Mouse (Mus musculus) heart, embryonic 11.5 days (tissue): ENCODE data around the gene Tma7. TPM values are rescaled to one million over a fixed set of nuclear protein-coding genes. Genes with fewer than 3 reads are reported as not detected.
A peak's percentile ranks its signal among the peaks of the same experiment; 100 is the strongest.

Experiments used
- ATAC-seq: fragments of 200-750 bp; cut with Nextera tagmentation; replicated peaks from 2 replicates; pipeline ENCODE4 v1.8.0; 2017; ENCODE audit warnings: moderate library complexity; ENCODE audit not compliant: insufficient number of reproducible peaks, low FRiP score, low TSS enrichment
- H3K27ac ChIP-seq: fragments of 300-500 bp; sonication (generic); 2 replicates; pipeline ENCODE4 v1.5.1; 2014; ENCODE audit warnings: mild to moderate bottlenecking, low read depth, low read length
- H3K27me3 ChIP-seq: fragments of 300-500 bp; sonication (generic); 2 replicates; pipeline ENCODE4 v1.6.1; 2014; ENCODE audit warnings: mild to moderate bottlenecking, low read length, mixed read lengths; ENCODE audit not compliant: control insufficient read depth, insufficient read depth
- H3K36me3 ChIP-seq: fragments of 300-500 bp; sonication (generic); 2 replicates; pipeline ENCODE4 v1.6.1; 2014; ENCODE audit warnings: mild to moderate bottlenecking, low read length, moderate library complexity, mixed read lengths; ENCODE audit not compliant: control insufficient read depth, insufficient read depth
- H3K4me1 ChIP-seq: fragments of 300-500 bp; sonication (generic); 2 replicates; pipeline ENCODE4 v1.6.1; 2014; ENCODE audit warnings: low read length; ENCODE audit not compliant: control insufficient read depth, insufficient read depth
- H3K4me2 ChIP-seq: fragments of 300-500 bp; sonication (generic); 2 replicates; pipeline ENCODE4 v1.6.1; 2014; ENCODE audit warnings: mild to moderate bottlenecking, moderate library complexity
- H3K4me3 ChIP-seq: fragments of 300-500 bp; sonication (generic); 2 replicates; pipeline ENCODE4 v1.5.1; 2014; ENCODE audit warnings: low read depth, low read length
- H3K9ac ChIP-seq: fragments of 300-500 bp; sonication (generic); 2 replicates; pipeline ENCODE4 v1.6.1; 2014; ENCODE audit warnings: mild to moderate bottlenecking, low read depth, low read length, moderate library complexity
- H3K9me3 ChIP-seq: fragments of 300-500 bp; sonication (generic); replicated peaks from 2 replicates; pipeline ENCODE4 v1.6.1; 2016; ENCODE audit warnings: low read length; ENCODE audit not compliant: control insufficient read depth
- WGBS: fragments of 180-500 bp; shearing (Covaris S2); extraction: QIAGEN DNeasy Blood & Tissue Kit; methylation state at CpG from one replicate; pipeline ENCODE4 v1.1.7; 2014; ENCODE audit not compliant: insufficient replicate concordance; 5-methylcytosine and 5-hydroxymethylcytosine counted together
- polyA plus RNA-seq: library from polyadenylated mRNA; unstranded; fragments of >200 nt; fragmentation: Nextera tagmentation; extraction: Ambion mirVana; gene quantifications from 2 replicates; pipeline ENCODE4 v1.2.1, GENCODE M21; 2014

The Tma7 gene
- polyA plus RNA-seq, 1 experiment from 2014 or later: 790 TPM

- peaks cover 10% of the 10 kb centered on the region for H3K4me1 ChIP-seq
- H3K27me3 ChIP-seq: no peaks in the 10 kb centered on the region
- no peak overlapping the region for H3K27ac ChIP-seq
- no peak overlapping the region for H3K9ac ChIP-seq
- H3K9me3 ChIP-seq: no peaks in the 10 kb centered on the region
- H3K36me3 ChIP-seq: no peaks in the 10 kb centered on the region
- no peak for ATAC-seq
- WGBS: 90% methylated on average over 3 of the region's 3 CpGs
- H3K4me2 ChIP-seq: no peak overlapping the region
- H3K4me3 ChIP-seq: no peak overlapping the region
These were observed 1.9 kb downstream of the Tma7 start for GRCm38 (mm10) chr9:109080516-109080915.

- ATAC-seq: peak; percentile 96
- H3K4me2 ChIP-seq: peak within 1 kb of the TSS; percentile 94
- under 1% methylated on average over 57 of the region's 57 CpGs for WGBS
These were observed 8.5 kb downstream of the Tma7 start, which contains the start of gene Atrip for GRCm38 (mm10) chr9:109073661-109074573. Atrip (minus strand) TSS chr9:109074124.

GRCm38 (mm10) chr9:109068095-109068735 lies 14.2 kb downstream of the Tma7 start:
- no peak overlapping the region for H3K27ac ChIP-seq
- H3K9me3 ChIP-seq: no peaks in the 10 kb centered on the region
- H3K27me3 ChIP-seq: no peaks in the 10 kb centered on the region
- WGBS: 91% methylated on average over 3 of the region's 3 CpGs
- peaks cover 46% of the 10 kb centered on the region for H3K36me3 ChIP-seq
- ATAC-seq: no peak
- no peak overlapping the region for H3K4me3 ChIP-seq
- no peak overlapping the region for H3K9ac ChIP-seq
- peaks cover 6% of the 10 kb centered on the region for H3K4me1 ChIP-seq
- H3K4me2 ChIP-seq: no peak overlapping the region

More at GRCm38 (mm10) chr9:109073661-109074573, 8.5 kb downstream of the Tma7 start, which contains the start of gene Atrip:
- Histone ChIP-seq H3K4me1 (peaks cover 14% of the 10 kb centered on the region), H3K27ac (0 out of 2 replicates have a peak within 1 kb of the TSS, but pooled peaks have one; percentile 68), H3K36me3 (peaks cover 14% of the 10 kb centered on the region; the same call in 1 of the 2 replicates), H3K9ac (peak within 1 kb of the TSS; percentile 78), H3K4me3 (peak within 1 kb of the TSS; percentile 63), H3K27me3 (no peaks in the 10 kb centered on the region), H3K9me3 (no peaks in the 10 kb centered on the region)

- ATAC-seq: no peak
- Histone ChIP-seq H3K4me3 (no peak overlapping the region), H3K9me3 (no peaks in the 10 kb centered on the region), H3K36me3 (peaks cover 31% of the 10 kb centered on the region), H3K27ac (no peak overlapping the region), H3K9ac (no peak overlapping the region), H3K27me3 (no peaks in the 10 kb centered on the region), H3K4me2 (no peak overlapping the region), H3K4me1 (peaks cover 14% of the 10 kb centered on the region)
- 80% methylated on average over 5 of the region's 5 CpGs for WGBS
These were observed 21.5 kb downstream of the Tma7 start for GRCm38 (mm10) chr9:109060898-109061295.

- ATAC-seq: no peak
- Histone ChIP-seq H3K36me3 (peaks cover 30% of the 10 kb centered on the region), H3K9ac (no peak overlapping the region), H3K9me3 (no peaks in the 10 kb centered on the region), H3K4me3 (no peak overlapping the region), H3K4me1 (peaks cover 15% of the 10 kb centered on the region), H3K27ac (peak overlapping the region; percentile 81; the same call in 1 of the 2 replicates), H3K4me2 (no peak overlapping the region), H3K27me3 (no peaks in the 10 kb centered on the region)
- 91% methylated on average over 16 of the region's 16 CpGs for WGBS
These were observed 22.0 kb downstream of the Tma7 start for GRCm38 (mm10) chr9:109060184-109060897.

GRCm38 (mm10) chr9:109059136-109059903 lies 23.1 kb downstream of the Tma7 start, which contains the start of gene Trex1:
Trex1 (minus strand) TSS chr9:109059734.
- Histone ChIP-seq H3K4me1 (peaks cover 20% of the 10 kb centered on the region), H3K9me3 (no peaks in the 10 kb centered on the region), H3K36me3 (peaks cover 23% of the 10 kb centered on the region), H3K27ac (peak within 1 kb of the TSS; percentile 81), H3K4me3 (peak within 1 kb of the TSS; percentile 38), H3K4me2 (peak within 1 kb of the TSS; percentile 67), H3K9ac (peak within 1 kb of the TSS; percentile 53), H3K27me3 (no peaks in the 10 kb centered on the region)
- WGBS: 14% methylated on average over 15 of the region's 15 CpGs
- peak; percentile 86 for ATAC-seq

- no peak overlapping the region for H3K4me3 ChIP-seq
- peak overlapping the region; percentile 81; the same call in 1 of the 2 replicates for H3K27ac ChIP-seq
- no peaks in the 10 kb centered on the region for H3K9me3 ChIP-seq
- peaks cover 21% of the 10 kb centered on the region for H3K4me1 ChIP-seq
- H3K27me3 ChIP-seq: no peaks in the 10 kb centered on the region
- H3K36me3 ChIP-seq: peaks cover 18% of the 10 kb centered on the region
- peak overlapping the region; percentile 67 for H3K4me2 ChIP-seq
- WGBS: 91% methylated on average over 19 of the region's 19 CpGs
- no peak for ATAC-seq
- peak overlapping the region; percentile 53 for H3K9ac ChIP-seq
These were observed 24.2 kb downstream of the Tma7 start for GRCm38 (mm10) chr9:109058006-109058765.
